Mouse (Mus musculus) embryonic facial prominence, embryonic 15.5 days (tissue): ENCODE measurements around the gene S100z. TPM values are rescaled to one million over a fixed set of nuclear protein-coding genes. Genes with fewer than 3 reads are reported as not detected.

Source experiments
- ATAC-seq: fragments of 200-750 bp; cut with Nextera tagmentation; 2 replicates; pipeline ENCODE4 v1.8.0; 2017; ENCODE audit warnings: low read depth, moderate TSS enrichment; ENCODE audit not compliant: insufficient number of reproducible peaks, low FRiP score, low TSS enrichment
- H3K27ac ChIP-seq: fragments of 300-500 bp; sonication (generic); replicated peaks from 2 replicates; pipeline ENCODE4 v1.5.1; 2015; ENCODE audit warnings: mild to moderate bottlenecking, inconsistent platforms
- H3K27me3 ChIP-seq: fragments of 300-500 bp; sonication (generic); 2 replicates; pipeline ENCODE4 v1.6.1; 2015; ENCODE audit warnings: inconsistent platforms
- H3K36me3 ChIP-seq: fragments of 300-500 bp; sonication (generic); 2 replicates; pipeline ENCODE4 v1.6.1; 2015; ENCODE audit warnings: mild to moderate bottlenecking, inconsistent platforms
- H3K4me1 ChIP-seq: fragments of 300-500 bp; sonication (generic); 2 replicates; pipeline ENCODE4 v1.6.1; 2015; ENCODE audit warnings: inconsistent platforms
- H3K4me2 ChIP-seq: fragments of 300-500 bp; sonication (generic); replicated peaks from 2 replicates; pipeline ENCODE4 v1.6.1; 2015; ENCODE audit warnings: mild to moderate bottlenecking, inconsistent platforms
- H3K4me3 ChIP-seq: fragments of 300-500 bp; sonication (generic); replicated peaks from 2 replicates; pipeline ENCODE4 v1.5.1; 2015; ENCODE audit warnings: mild to moderate bottlenecking, inconsistent platforms
- H3K9ac ChIP-seq: fragments of 300-500 bp; sonication (generic); 2 replicates; pipeline ENCODE4 v1.6.1; 2015; ENCODE audit warnings: inconsistent platforms
- H3K9me3 ChIP-seq: fragments of 300-500 bp; sonication (generic); replicated peaks from 2 replicates; pipeline ENCODE4 v1.6.1; 2016; ENCODE audit warnings: inconsistent platforms
- WGBS: fragments of 180-500 bp; shearing (Covaris S2); methylation state at CpG from one replicate; pipeline ENCODE4 v1.1.7; 2015; 5-methylcytosine and 5-hydroxymethylcytosine counted together
- polyA plus RNA-seq: library from polyadenylated mRNA; unstranded; fragments of >200 nt; fragmentation: Nextera tagmentation; extraction: Ambion mirVana; gene quantifications from 2 replicates; pipeline ENCODE4 v1.2.1, GENCODE M21; 2015

The S100z gene
- polyA plus RNA-seq, 1 experiment from 2014 or later = 6.3 TPM

DNA sequence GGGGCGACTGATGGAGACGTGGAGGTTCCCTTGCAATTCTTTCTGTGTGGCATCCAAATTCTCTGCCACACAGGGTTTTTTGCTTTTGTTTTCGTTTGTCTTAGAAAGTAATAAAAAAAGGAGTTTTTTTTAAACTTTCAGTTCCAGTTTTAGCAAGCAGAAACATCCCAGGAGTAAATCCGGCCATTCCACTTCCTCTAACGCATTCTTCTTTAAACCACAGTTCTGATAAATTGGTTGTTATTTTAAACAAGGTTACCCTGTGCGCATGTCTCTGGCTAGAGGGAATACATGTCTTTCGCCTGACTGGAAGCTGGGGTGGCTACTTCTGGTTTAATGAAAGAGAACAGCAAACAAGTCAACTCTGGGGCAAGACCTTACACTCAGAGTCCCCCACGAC lies 16.3 kb upstream of the S100z start:
- 51% methylated on average over 8 of the region's 8 CpGs for WGBS
- H3K9me3 ChIP-seq = no peaks in the 10 kb centered on the region
- no peaks in the 10 kb centered on the region for H3K27me3 ChIP-seq
- H3K4me3 ChIP-seq = no peak overlapping the region
- H3K4me2 ChIP-seq = no peak overlapping the region
- no peak for ATAC-seq
- H3K9ac ChIP-seq = no peak overlapping the region
- H3K4me1 ChIP-seq = peaks cover 7% of the 10 kb centered on the region; the same call in 1 of the 2 replicates
- no peak overlapping the region for H3K27ac ChIP-seq
- no peaks in the 10 kb centered on the region for H3K36me3 ChIP-seq

- Histone ChIP-seq H3K27me3 (no peaks in the 10 kb centered on the region), H3K4me1 (peaks cover 7% of the 10 kb centered on the region; the same call in 1 of the 2 replicates), H3K27ac (no peak overlapping the region), H3K36me3 (no peaks in the 10 kb centered on the region), H3K9ac (no peak overlapping the region), H3K4me2 (no peak overlapping the region), H3K9me3 (no peaks in the 10 kb centered on the region), H3K4me3 (no peak overlapping the region)
- ATAC-seq = no peak
- WGBS = 48% methylated on average over 5 of the region's 5 CpGs
Observed at GRCm38 (mm10) chr13:95493296-95493695, 14.8 kb upstream of the S100z start.

- no peaks in the 10 kb centered on the region for H3K27me3 ChIP-seq
- ATAC-seq = no peak
- no peaks in the 10 kb centered on the region for H3K36me3 ChIP-seq
- 71% methylated on average over 11 of the region's 11 CpGs for WGBS
- H3K4me2 ChIP-seq = no peak overlapping the region
- H3K9me3 ChIP-seq = no peaks in the 10 kb centered on the region
- H3K4me1 ChIP-seq = peaks cover 7% of the 10 kb centered on the region; the same call in 1 of the 2 replicates
- no peak overlapping the region for H3K27ac ChIP-seq
- no peak overlapping the region for H3K9ac ChIP-seq
- no peak overlapping the region for H3K4me3 ChIP-seq
Observed at GRCm38 (mm10) chr13:95491327-95491726, 12.8 kb upstream of the S100z start.

- Histone ChIP-seq H3K4me2 (no peak overlapping the region), H3K9ac (no peak overlapping the region), H3K27me3 (no peaks in the 10 kb centered on the region), H3K4me1 (0 out of 2 replicates have a peak, but pooled peaks cover 4% of the 10 kb centered on the region), H3K27ac (no peak overlapping the region), H3K36me3 (no peaks in the 10 kb centered on the region), H3K4me3 (no peak overlapping the region), H3K9me3 (no peaks in the 10 kb centered on the region)
- no peak for ATAC-seq
- WGBS = 27% methylated on average over 5 of the region's 5 CpGs
Observed at GRCm38 (mm10) chr13:95484664-95485063, 6.1 kb upstream of the S100z start.

DNA sequence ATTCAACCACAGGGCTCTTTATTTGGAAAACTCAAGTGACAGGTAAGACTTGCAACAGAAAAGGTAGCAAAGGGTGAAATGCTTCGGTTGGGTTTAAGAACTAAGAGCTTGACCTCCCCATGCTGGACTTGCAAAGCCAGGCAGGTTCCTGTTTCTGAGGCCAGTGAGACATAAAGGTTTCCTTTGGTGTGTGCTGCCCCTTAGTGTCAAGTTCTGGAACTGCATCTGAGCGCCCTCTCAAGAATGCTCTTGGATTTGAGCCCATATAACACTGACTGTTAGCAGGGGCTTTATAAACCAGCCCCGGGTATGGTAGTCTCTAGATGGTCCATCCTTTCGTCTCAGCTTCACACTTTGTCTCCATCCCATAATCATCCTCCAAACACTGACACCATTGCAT lies 2.9 kb upstream of the S100z start:
- 0 out of 2 replicates have a peak, but pooled peaks cover 5% of the 10 kb centered on the region for H3K27me3 ChIP-seq
- H3K4me2 ChIP-seq = no peak overlapping the region
- ATAC-seq = no peak
- no peaks in the 10 kb centered on the region for H3K36me3 ChIP-seq
- H3K9ac ChIP-seq = no peak overlapping the region
- H3K4me1 ChIP-seq = 0 out of 2 replicates have a peak, but pooled peaks cover 4% of the 10 kb centered on the region
- no peak overlapping the region for H3K27ac ChIP-seq
- 15% methylated on average over 4 of the region's 4 CpGs for WGBS
- no peaks in the 10 kb centered on the region for H3K9me3 ChIP-seq
- H3K4me3 ChIP-seq = no peak overlapping the region

- ATAC-seq = no peak
- no peak overlapping the region for H3K4me2 ChIP-seq
- no peaks in the 10 kb centered on the region for H3K9me3 ChIP-seq
- 0 out of 2 replicates have a peak, but pooled peaks cover 5% of the 10 kb centered on the region for H3K27me3 ChIP-seq
- no peak overlapping the region for H3K4me3 ChIP-seq
- no peak overlapping the region for H3K27ac ChIP-seq
- no peaks in the 10 kb centered on the region for H3K36me3 ChIP-seq
- H3K4me1 ChIP-seq = no peaks in the 10 kb centered on the region
- WGBS = 82% methylated on average over 6 of the region's 6 CpGs
- no peak overlapping the region for H3K9ac ChIP-seq
Observed at GRCm38 (mm10) chr13:95477173-95477572, 1.3 kb downstream of the S100z start.

GRCm38 (mm10) chr13:95475124-95475523 lies 3.4 kb downstream of the S100z start:
- Histone ChIP-seq H3K9me3 (no peaks in the 10 kb centered on the region), H3K4me3 (no peak overlapping the region), H3K36me3 (no peaks in the 10 kb centered on the region), H3K4me1 (no peaks in the 10 kb centered on the region), H3K9ac (no peak overlapping the region), H3K27ac (no peak overlapping the region), H3K4me2 (no peak overlapping the region), H3K27me3 (0 out of 2 replicates have a peak, but pooled peaks cover 5% of the 10 kb centered on the region)
- 62% methylated on average over 7 of the region's 7 CpGs for WGBS
- ATAC-seq = no peak

DNA sequence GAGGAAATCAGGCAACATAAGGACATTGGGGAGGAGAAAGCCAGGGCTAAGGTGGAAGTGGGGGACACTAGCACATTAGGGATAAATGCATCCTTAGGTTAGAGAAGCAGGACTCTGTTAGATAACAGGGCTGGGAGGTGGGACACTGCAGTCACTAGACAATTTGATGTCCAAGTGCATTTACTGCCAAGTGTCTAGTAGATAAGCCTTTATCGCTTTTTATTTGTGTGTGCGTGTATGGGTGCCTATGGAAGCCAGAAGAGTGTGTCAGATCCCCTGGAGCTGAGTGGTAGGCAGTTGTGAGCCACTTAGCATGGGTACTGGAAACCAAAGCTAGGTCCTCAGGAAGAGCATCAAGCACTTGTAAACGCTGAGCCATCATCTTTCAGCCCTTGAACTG lies 4.2 kb downstream of the S100z start:
- no peaks in the 10 kb centered on the region for H3K9me3 ChIP-seq
- no peak overlapping the region for H3K4me2 ChIP-seq
- H3K4me1 ChIP-seq = no peaks in the 10 kb centered on the region
- H3K9ac ChIP-seq = no peak overlapping the region
- no peak overlapping the region for H3K4me3 ChIP-seq
- H3K27ac ChIP-seq = no peak overlapping the region
- no peak for ATAC-seq
- WGBS = 81% methylated on average over 3 of the region's 3 CpGs
- 0 out of 2 replicates have a peak, but pooled peaks cover 5% of the 10 kb centered on the region for H3K27me3 ChIP-seq
- no peaks in the 10 kb centered on the region for H3K36me3 ChIP-seq

DNA sequence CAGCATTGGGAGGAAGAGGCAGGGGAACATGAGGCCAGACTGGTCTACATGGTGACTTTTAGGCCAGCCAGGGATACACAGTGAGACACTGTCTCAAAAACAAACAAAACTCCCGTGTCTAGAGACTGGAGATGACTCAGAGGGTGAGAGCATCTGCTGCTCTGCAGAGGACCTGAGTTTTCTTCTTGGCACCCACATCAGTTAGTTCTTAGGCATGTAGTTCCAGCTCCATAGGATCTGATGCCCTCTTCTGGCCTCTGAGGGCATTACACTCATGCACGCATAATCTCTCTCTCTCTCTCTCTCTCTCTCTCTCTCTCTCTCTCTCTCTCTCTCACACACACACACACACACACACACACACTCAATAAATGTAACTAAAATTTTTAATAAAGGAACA lies 7.6 kb downstream of the S100z start:
- Histone ChIP-seq H3K27me3 (no peaks in the 10 kb centered on the region), H3K9ac (no peak overlapping the region), H3K4me2 (no peak overlapping the region), H3K9me3 (no peaks in the 10 kb centered on the region), H3K4me1 (no peaks in the 10 kb centered on the region), H3K4me3 (no peak overlapping the region), H3K36me3 (no peaks in the 10 kb centered on the region), H3K27ac (no peak overlapping the region)
- ATAC-seq = no peak
- WGBS = 59% methylated on average over 2 of the region's 2 CpGs

DNA sequence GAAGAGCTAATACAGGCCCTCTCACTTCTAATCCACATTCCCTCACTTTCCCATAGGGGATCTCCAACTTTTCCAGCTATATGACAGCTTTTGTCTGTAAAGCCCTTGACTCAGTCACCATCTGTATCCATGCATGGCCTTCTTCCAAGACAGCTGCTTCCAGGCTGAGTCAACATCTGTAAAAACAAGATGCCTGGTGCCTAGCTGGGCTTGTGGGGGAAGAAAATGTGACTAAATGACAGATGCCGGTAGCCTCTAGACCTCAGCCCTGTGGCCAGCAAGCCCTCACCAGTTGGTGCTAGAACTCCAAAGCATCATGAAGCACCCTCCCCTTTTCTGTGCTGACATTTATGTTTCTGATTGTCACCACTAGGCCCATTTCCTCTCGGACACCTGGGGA lies 27.0 kb downstream of the S100z start:
- Histone ChIP-seq H3K4me2 (no peak overlapping the region), H3K9me3 (no peaks in the 10 kb centered on the region), H3K4me1 (no peaks in the 10 kb centered on the region), H3K9ac (no peak overlapping the region), H3K27ac (no peak overlapping the region), H3K27me3 (no peaks in the 10 kb centered on the region; the same call in 1 of the 2 replicates), H3K36me3 (no peaks in the 10 kb centered on the region), H3K4me3 (no peak overlapping the region)
- WGBS = 48% methylated on average over 2 of the region's 2 CpGs
- ATAC-seq = no peak; the same call in 1 of the 2 replicates

DNA sequence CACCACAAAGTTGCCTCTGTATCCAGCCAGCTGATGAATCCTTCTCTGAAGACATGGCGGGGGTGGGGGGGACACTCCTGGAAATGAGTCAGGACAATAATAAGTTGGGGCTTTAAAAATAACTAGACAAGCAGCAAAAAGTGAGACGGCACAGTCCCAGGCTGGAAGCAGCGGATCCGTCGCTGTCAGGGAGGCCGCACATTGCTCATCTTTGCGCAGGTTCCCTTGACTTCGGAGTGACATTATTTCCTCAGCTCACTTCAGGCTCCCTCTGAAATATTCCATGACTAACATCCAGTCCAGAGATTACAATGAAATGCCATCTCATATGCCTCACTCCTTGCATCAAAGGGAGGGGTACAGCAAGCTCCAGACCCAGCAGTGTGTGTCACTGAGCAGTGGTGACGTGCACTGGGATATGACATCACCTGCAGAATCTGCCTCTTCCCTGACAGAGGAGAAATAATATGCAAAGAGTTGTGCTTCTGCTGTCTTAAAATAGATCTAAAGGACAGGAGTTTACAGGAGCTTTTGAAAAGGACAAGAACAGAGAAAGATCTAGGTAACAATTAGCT lies 27.8 kb downstream of the S100z start:
- 85% methylated on average over 9 of the region's 9 CpGs for WGBS
- ATAC-seq = no peak
- H3K4me2 ChIP-seq = no peak overlapping the region
- H3K4me3 ChIP-seq = no peak overlapping the region
- H3K9me3 ChIP-seq = no peaks in the 10 kb centered on the region
- no peak overlapping the region for H3K9ac ChIP-seq
- no peaks in the 10 kb centered on the region for H3K36me3 ChIP-seq
- H3K27me3 ChIP-seq = peaks cover 4% of the 10 kb centered on the region; the same call in 1 of the 2 replicates
- H3K4me1 ChIP-seq = no peaks in the 10 kb centered on the region
- H3K27ac ChIP-seq = no peak overlapping the region

DNA sequence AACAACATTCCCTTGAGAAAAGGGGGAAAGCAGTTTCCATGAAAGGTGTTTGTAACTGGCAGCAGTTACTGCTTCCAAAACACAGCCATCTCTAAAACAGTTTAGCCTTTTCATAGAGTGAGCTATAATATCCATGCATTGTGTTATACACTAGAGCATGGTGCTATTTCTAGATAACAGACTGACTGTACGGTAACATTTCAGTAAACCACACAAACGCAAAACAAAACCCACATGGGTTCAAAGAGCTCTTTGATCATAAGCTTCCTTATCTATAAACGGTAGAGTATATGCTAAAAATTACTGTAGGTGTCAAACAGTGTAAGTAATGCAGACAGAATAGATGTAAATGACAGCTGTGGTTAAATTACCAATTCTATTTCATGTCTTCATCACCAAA lies 28.8 kb downstream of the S100z start:
- peaks cover 12% of the 10 kb centered on the region for H3K27me3 ChIP-seq
- no peak overlapping the region for H3K27ac ChIP-seq
- H3K9ac ChIP-seq = no peak overlapping the region
- WGBS = 61% methylated on average over 3 of the region's 3 CpGs
- no peaks in the 10 kb centered on the region for H3K36me3 ChIP-seq
- no peaks in the 10 kb centered on the region for H3K9me3 ChIP-seq
- H3K4me1 ChIP-seq = no peaks in the 10 kb centered on the region
- no peak overlapping the region for H3K4me3 ChIP-seq
- ATAC-seq = no peak
- no peak overlapping the region for H3K4me2 ChIP-seq
